Mouse (Mus musculus) midbrain, embryonic 16.5 days (tissue): Measurements from ENCODE around the gene Fgf11. TPM values are rescaled to one million over a fixed set of nuclear protein-coding genes. Genes with fewer than 3 reads are reported as not detected.
A peak's percentile ranks its signal among the peaks of the same experiment; 100 is the strongest.

Experiments used
- ATAC-seq: fragments of 200-750 bp; cut with Nextera tagmentation; 2 replicates; pipeline ENCODE4 v1.8.0; 2017; ENCODE audit warnings: moderate TSS enrichment
- H3K27ac ChIP-seq: fragments of 300-500 bp; sonication (generic); 2 replicates; pipeline ENCODE4 v1.5.1; 2014; ENCODE audit warnings: mild to moderate bottlenecking, low read length, mixed read lengths
- H3K27me3 ChIP-seq: fragments of 300-500 bp; sonication (generic); 2 replicates; pipeline ENCODE4 v1.6.1; 2014; ENCODE audit warnings: low read depth, low read length, mixed read lengths; ENCODE audit not compliant: control insufficient read depth, insufficient read depth
- H3K36me3 ChIP-seq: fragments of 300-500 bp; sonication (generic); 2 replicates; pipeline ENCODE4 v1.6.1; 2014; ENCODE audit warnings: mild to moderate bottlenecking, low read length, moderate library complexity, mixed read lengths; ENCODE audit not compliant: control insufficient read depth, insufficient read depth
- H3K4me1 ChIP-seq: fragments of 300-500 bp; sonication (generic); 2 replicates; pipeline ENCODE4 v1.6.1; 2014; ENCODE audit warnings: mild to moderate bottlenecking, low read length, mixed read lengths; ENCODE audit not compliant: control insufficient read depth, insufficient read depth
- H3K4me2 ChIP-seq: fragments of 300-500 bp; sonication (generic); 2 replicates; pipeline ENCODE4 v1.6.1; 2014; ENCODE audit warnings: mild to moderate bottlenecking, low read length, mixed read lengths
- H3K4me3 ChIP-seq: fragments of 300-500 bp; sonication (generic); 2 replicates; pipeline ENCODE4 v1.5.1; 2014; ENCODE audit warnings: low read depth, mild to moderate bottlenecking, low read length, moderate library complexity, mixed read lengths
- H3K9ac ChIP-seq: fragments of 300-500 bp; sonication (generic); 2 replicates; pipeline ENCODE4 v1.6.1; 2014; ENCODE audit warnings: low read depth, low read length, mixed read lengths
- H3K9me3 ChIP-seq: fragments of 300-500 bp; sonication (generic); replicated peaks from 2 replicates; pipeline ENCODE4 v1.6.1; 2014; ENCODE audit warnings: mild to moderate bottlenecking, low read length, mixed read lengths; ENCODE audit not compliant: control insufficient read depth, poor library complexity, severe bottlenecking
- WGBS: fragments of 180-500 bp; shearing (Covaris S2); extraction: QIAGEN DNeasy Blood & Tissue Kit; methylation state at CpG from one replicate; pipeline ENCODE4 v1.1.7; 2014; 5-methylcytosine and 5-hydroxymethylcytosine counted together
- polyA plus RNA-seq: library from polyadenylated mRNA; unstranded; fragments of >200 nt; fragmentation: Nextera tagmentation; extraction: Ambion mirVana; gene quantifications from 2 replicates; pipeline ENCODE4 v1.2.1, GENCODE M21; 2015

Gene Fgf11
- polyA plus RNA-seq, 1 experiment from 2014 or later, result 4.5 TPM

GRCm38 (mm10) chr11:69778985-69779384 lies 22.7 kb downstream of the Fgf11 start:
- H3K4me1 ChIP-seq, result no peaks in the 10 kb centered on the region
- no peak overlapping the region for H3K9ac ChIP-seq
- H3K27me3 ChIP-seq, result no peaks in the 10 kb centered on the region
- H3K27ac ChIP-seq, result no peak overlapping the region
- 60% methylated on average over 7 of the region's 7 CpGs for WGBS
- no peaks in the 10 kb centered on the region for H3K9me3 ChIP-seq
- no peak overlapping the region for H3K4me2 ChIP-seq
- no peak overlapping the region for H3K4me3 ChIP-seq
- H3K36me3 ChIP-seq, result peaks cover 12% of the 10 kb centered on the region
- no peak for ATAC-seq

- Histone ChIP-seq H3K36me3 (peaks cover 12% of the 10 kb centered on the region), H3K4me2 (no peak overlapping the region), H3K4me3 (no peak overlapping the region), H3K27ac (no peak overlapping the region), H3K9me3 (no peaks in the 10 kb centered on the region), H3K27me3 (no peaks in the 10 kb centered on the region), H3K4me1 (no peaks in the 10 kb centered on the region), H3K9ac (no peak overlapping the region)
- ATAC-seq, result no peak
- 68% methylated on average over 23 of the region's 23 CpGs for WGBS
Measured at GRCm38 (mm10) chr11:69778258-69778982, 23.2 kb downstream of the Fgf11 start.

GRCm38 (mm10) chr11:69777504-69778257 lies 24.0 kb downstream of the Fgf11 start:
- Histone ChIP-seq H3K9me3 (no peaks in the 10 kb centered on the region), H3K9ac (no peak overlapping the region), H3K4me1 (no peaks in the 10 kb centered on the region), H3K27me3 (no peaks in the 10 kb centered on the region), H3K4me3 (no peak overlapping the region), H3K27ac (no peak overlapping the region), H3K36me3 (peaks cover 12% of the 10 kb centered on the region), H3K4me2 (no peak overlapping the region)
- no peak for ATAC-seq
- 65% methylated on average over 24 of the region's 26 CpGs for WGBS

- Histone ChIP-seq H3K4me2 (no peak overlapping the region), H3K9ac (no peak overlapping the region), H3K4me1 (no peaks in the 10 kb centered on the region), H3K36me3 (peaks cover 12% of the 10 kb centered on the region), H3K27me3 (no peaks in the 10 kb centered on the region), H3K27ac (no peak overlapping the region), H3K4me3 (no peak overlapping the region), H3K9me3 (no peaks in the 10 kb centered on the region)
- no peak for ATAC-seq
- 86% methylated on average over 20 of the region's 20 CpGs for WGBS
Measured at GRCm38 (mm10) chr11:69776488-69776887, 25.2 kb downstream of the Fgf11 start.

GRCm38 (mm10) chr11:69775716-69776115 lies 25.9 kb downstream of the Fgf11 start:
- Histone ChIP-seq H3K9me3 (no peaks in the 10 kb centered on the region), H3K4me1 (no peaks in the 10 kb centered on the region), H3K9ac (no peak overlapping the region), H3K27me3 (no peaks in the 10 kb centered on the region), H3K36me3 (peaks cover 12% of the 10 kb centered on the region), H3K4me3 (no peak overlapping the region), H3K27ac (no peak overlapping the region), H3K4me2 (no peak overlapping the region)
- no peak for ATAC-seq
- WGBS, result 74% methylated on average over 10 of the region's 10 CpGs

- H3K36me3 ChIP-seq, result peaks cover 12% of the 10 kb centered on the region
- no peak overlapping the region for H3K4me3 ChIP-seq
- H3K4me2 ChIP-seq, result no peak overlapping the region
- H3K27ac ChIP-seq, result no peak overlapping the region
- no peak for ATAC-seq
- H3K9ac ChIP-seq, result no peak overlapping the region
- no peaks in the 10 kb centered on the region for H3K27me3 ChIP-seq
- 51% methylated on average over 5 of the region's 5 CpGs for WGBS
- no peaks in the 10 kb centered on the region for H3K4me1 ChIP-seq
- no peaks in the 10 kb centered on the region for H3K9me3 ChIP-seq
Measured at GRCm38 (mm10) chr11:69774961-69775360, 26.7 kb downstream of the Fgf11 start.

GRCm38 (mm10) chr11:69767625-69767909 lies 34.1 kb downstream of the Fgf11 start:
- WGBS, result 64% methylated on average over 4 of the region's 4 CpGs
- Histone ChIP-seq H3K27ac (no peak overlapping the region), H3K9me3 (no peaks in the 10 kb centered on the region), H3K27me3 (no peaks in the 10 kb centered on the region), H3K4me3 (no peak overlapping the region), H3K4me1 (peaks cover 23% of the 10 kb centered on the region), H3K36me3 (no peaks in the 10 kb centered on the region), H3K9ac (peak overlapping the region; percentile 96; the same call in 1 of the 2 replicates), H3K4me2 (peak overlapping the region; percentile 68; the same call in 1 of the 2 replicates)
- no peak for ATAC-seq

- H3K9ac ChIP-seq, result peak overlapping the region; percentile 96
- peak overlapping the region; percentile 68 for H3K4me2 ChIP-seq
- ATAC-seq, result no peak; the same call in 1 of the 2 replicates
- WGBS, result 63% methylated on average over 13 of the region's 13 CpGs
- H3K9me3 ChIP-seq, result no peaks in the 10 kb centered on the region
- H3K27me3 ChIP-seq, result no peaks in the 10 kb centered on the region
- H3K4me3 ChIP-seq, result peak overlapping the region; percentile 89
- peak overlapping the region; percentile 86 for H3K27ac ChIP-seq
- peaks cover 23% of the 10 kb centered on the region for H3K4me1 ChIP-seq
- no peaks in the 10 kb centered on the region for H3K36me3 ChIP-seq
Measured at GRCm38 (mm10) chr11:69766872-69767624, 34.6 kb downstream of the Fgf11 start.
